Mouse (Mus musculus) embryonic fibroblast, embryonic 13.5 days (primary cell): ENCODE measurements at regions not wholly inside any gene's neighbourhood (a gene's known extent, or its start where the extent isn't known, plus 50 kb on each side); places are given as distances from the start of the nearest gene placed in this dataset.

ENCODE experiments used
- CTCF ChIP-seq: IDR thresholded peaks from 2 replicates; pipeline ENCODE4 v1.5.1; 2011; ENCODE audit warnings: mild to moderate bottlenecking, control low read depth, low read length, moderate library complexity, borderline replicate concordance; ENCODE audit not compliant: insufficient read depth
- POLR2A ChIP-seq: IDR thresholded peaks from 2 replicates; pipeline ENCODE4 v1.6.1; 2011; ENCODE audit warnings: low read depth, mild to moderate bottlenecking, control low read depth, low read length, moderate library complexity

- TF ChIP-seq POLR2A, result no peak
- TF ChIP-seq CTCF, result no peak
These were observed 217.3 kb upstream of the 4930535I16Rik start for GRCm38 (mm10) chr4:124135165-124135470.
